Mouse (Mus musculus): ENCODE measurements around the gene Fam83e. TPM values are rescaled to one million over a fixed set of nuclear protein-coding genes. Genes with fewer than 3 reads are reported as not detected.

Gene Fam83e
- total RNA-seq, 2 experiments from 2014 or later, result 0.20 to 0.34 TPM

- intact Hi-C loops (cut with DNase I), result no loop called here
- DNase-seq (ENCODE audit: low spot score), result no peak
Measured at GRCm38 (mm10) chr7:45725151-45725550, 4.1 kb downstream of the Fam83e start.

- DNase-seq (ENCODE audit: low spot score), result no peak
- intact Hi-C loops (cut with DNase I), result no loop called here
Measured at GRCm38 (mm10) chr7:45725713-45726112, 4.7 kb downstream of the Fam83e start, which contains the start of gene Spaca4. Gene Spaca4 (minus strand): TSS chr7:45725813.

GRCm38 (mm10) chr7:45726419-45726818 is 5.4 kb downstream of the Fam83e start:
- no peak for DNase-seq (ENCODE audit: low spot score)
- intact Hi-C loops (cut with DNase I), result no loop called here

GRCm38 (mm10) chr7:45727625-45728024 is 6.6 kb downstream of the Fam83e start:
- intact Hi-C loops (cut with DNase I), result no loop called here
- no peak for DNase-seq (ENCODE audit: low spot score)

- DNase-seq (ENCODE audit: low spot score), result no peak
- intact Hi-C loops (cut with DNase I), result no loop called here
Measured at GRCm38 (mm10) chr7:45730727-45731431, 9.9 kb downstream of the Fam83e start.

GRCm38 (mm10) chr7:45733477-45733876 is 12.5 kb downstream of the Fam83e start:
- DNase-seq (ENCODE audit: low spot score), result no peak
- intact Hi-C loops (cut with DNase I), result no loop called here

GRCm38 (mm10) chr7:45739162-45739763 is 18.3 kb downstream of the Fam83e start:
- intact Hi-C loops (cut with DNase I), result loop anchor here (1.0 kb wide), 2 partner anchors 62 to 196 kb away; no protein-coding TSS in a partner anchor
- DNase-seq (ENCODE audit: low spot score), result no peak

- DNase-seq (ENCODE audit: low spot score), result no peak
- intact Hi-C loops (cut with DNase I), result loop anchor here (1.0 kb wide), 2 partner anchors 61 to 195 kb away; no protein-coding TSS in a partner anchor
Measured at GRCm38 (mm10) chr7:45739820-45740219, 18.8 kb downstream of the Fam83e start.

GRCm38 (mm10) chr7:45741308-45741707 is 20.3 kb downstream of the Fam83e start:
- DNase-seq (ENCODE audit: low spot score), result no peak
- intact Hi-C loops (cut with DNase I), result no loop called here

GRCm38 (mm10) chr7:45741777-45742176 is 20.8 kb downstream of the Fam83e start:
- DNase-seq (ENCODE audit: low spot score), result no peak
- intact Hi-C loops (cut with DNase I), result no loop called here

- intact Hi-C loops (cut with DNase I), result no loop called here
- no peak for DNase-seq (ENCODE audit: low spot score)
Measured at GRCm38 (mm10) chr7:45742338-45742737, 21.3 kb downstream of the Fam83e start.

- DNase-seq (ENCODE audit: low spot score), result no peak
- intact Hi-C loops (cut with DNase I), result no loop called here
Measured at GRCm38 (mm10) chr7:45744387-45744786, 23.4 kb downstream of the Fam83e start.

- intact Hi-C loops (cut with DNase I), result no loop called here
- DNase-seq (ENCODE audit: low spot score), result no peak
Measured at GRCm38 (mm10) chr7:45746518-45746917, 25.5 kb downstream of the Fam83e start.

- no peak for DNase-seq (ENCODE audit: low spot score)
- intact Hi-C loops (cut with DNase I), result no loop called here
Measured at GRCm38 (mm10) chr7:45747450-45747849, 26.4 kb downstream of the Fam83e start.

- intact Hi-C loops (cut with DNase I), result no loop called here
- DNase-seq (ENCODE audit: low spot score), result no peak
Measured at GRCm38 (mm10) chr7:45748110-45748509, 27.1 kb downstream of the Fam83e start.

- intact Hi-C loops (cut with DNase I), result no loop called here
- no peak for DNase-seq (ENCODE audit: low spot score)
Measured at GRCm38 (mm10) chr7:45749401-45749800, 28.4 kb downstream of the Fam83e start.

GRCm38 (mm10) chr7:45750162-45750561 is 29.1 kb downstream of the Fam83e start:
- no peak for DNase-seq (ENCODE audit: low spot score)

GRCm38 (mm10) chr7:45755703-45756102 is 34.7 kb downstream of the Fam83e start:
- intact Hi-C loops (cut with DNase I), result no loop called here
- no peak for DNase-seq (ENCODE audit: low spot score)

More at GRCm38 (mm10) chr7:45750162-45750561, 29.1 kb downstream of the Fam83e start:
- intact Hi-C loops (cut with DNase I), result no loop called here

GRCm38 (mm10) chr7:45759400-45759799 is 38.4 kb downstream of the Fam83e start:
- intact Hi-C loops (cut with DNase I), result no loop called here
- DNase-seq (ENCODE audit: low spot score), result no peak

GRCm38 (mm10) chr7:45760151-45760550 is 39.1 kb downstream of the Fam83e start:
- intact Hi-C loops (cut with DNase I), result no loop called here
- DNase-seq (ENCODE audit: low spot score), result no peak

- DNase-seq (ENCODE audit: low spot score), result no peak
- intact Hi-C loops (cut with DNase I), result no loop called here
Measured at GRCm38 (mm10) chr7:45765995-45766394, 45.0 kb downstream of the Fam83e start.
